Mouse (Mus musculus): ENCODE data around the gene Hexa. TPM values are rescaled to one million over a fixed set of nuclear protein-coding genes. Genes with fewer than 3 reads are reported as not detected.
A peak's percentile ranks its signal among the peaks of the same experiment; 100 is the strongest.

The Hexa gene
- polyA plus RNA-seq, 1 experiment = 993 TPM

DNA sequence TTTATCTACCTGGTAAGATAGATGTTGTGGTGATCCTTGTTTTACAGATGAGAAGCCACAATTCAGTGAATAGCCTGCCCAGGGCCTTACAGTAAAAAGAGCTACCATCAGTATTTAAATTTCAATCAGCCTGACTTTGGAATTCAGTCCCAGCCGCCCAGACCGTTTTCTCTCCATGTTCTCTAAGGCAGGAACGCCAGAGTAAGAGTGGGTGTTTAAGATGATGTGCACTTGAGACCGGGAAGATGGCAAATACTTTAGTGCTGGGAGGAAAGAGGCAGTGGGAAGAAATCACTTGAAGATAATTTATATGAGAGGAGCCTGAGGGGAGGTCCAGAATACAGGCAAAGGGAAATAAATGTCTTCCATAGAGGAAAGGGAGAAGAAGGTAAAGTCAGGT, 10.7 kb downstream of the Hexa start:
- Histone ChIP-seq H3K4me3 (ENCODE audit: insufficient read depth, low read length) (no peak overlapping the region), H3K27ac (ENCODE audit: insufficient read depth, low read depth, low read length) (peak overlapping the region; percentile 55), H3K4me1 (ENCODE audit: control insufficient read depth, insufficient read depth, low read length) (peaks cover 59% of the 10 kb centered on the region)
- TF ChIP-seq CTCF (IDR thresholded peaks at IDR 0.05; ENCODE audit: low read depth, low read length) (no peak), POLR2A (IDR thresholded peaks at IDR 0.05; ENCODE audit: borderline replicate concordance, low read depth, low read length) (no peak)

DNA sequence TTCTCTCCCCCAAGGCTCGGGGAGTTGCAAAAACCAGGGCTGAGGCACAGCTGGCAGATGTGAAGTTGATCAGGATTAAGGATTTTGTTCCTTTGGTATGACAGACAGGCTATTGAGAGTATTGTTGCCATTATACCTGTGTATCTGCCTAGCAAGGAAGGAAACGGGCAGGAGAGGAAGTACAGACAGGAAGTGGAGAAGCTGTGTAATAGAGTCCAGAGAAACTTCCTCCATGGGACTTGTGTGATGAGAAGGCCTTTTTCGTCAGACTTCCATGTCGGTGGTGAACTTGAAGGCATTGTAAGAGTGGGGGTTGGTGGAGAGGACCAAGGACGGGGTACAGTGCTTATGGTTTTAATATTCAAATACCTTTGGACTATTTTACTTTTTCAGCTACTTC, 11.7 kb downstream of the Hexa start:
- Histone ChIP-seq H3K27ac (ENCODE audit: insufficient read depth, low read depth, low read length) (peak overlapping the region; percentile 55), H3K4me1 (ENCODE audit: control insufficient read depth, insufficient read depth, low read length) (peaks cover 59% of the 10 kb centered on the region), H3K4me3 (ENCODE audit: insufficient read depth, low read length) (no peak overlapping the region)
- TF ChIP-seq CTCF (IDR thresholded peaks at IDR 0.05; ENCODE audit: low read depth, low read length) (no peak), POLR2A (IDR thresholded peaks at IDR 0.05; ENCODE audit: borderline replicate concordance, low read depth, low read length) (no peak)

DNA sequence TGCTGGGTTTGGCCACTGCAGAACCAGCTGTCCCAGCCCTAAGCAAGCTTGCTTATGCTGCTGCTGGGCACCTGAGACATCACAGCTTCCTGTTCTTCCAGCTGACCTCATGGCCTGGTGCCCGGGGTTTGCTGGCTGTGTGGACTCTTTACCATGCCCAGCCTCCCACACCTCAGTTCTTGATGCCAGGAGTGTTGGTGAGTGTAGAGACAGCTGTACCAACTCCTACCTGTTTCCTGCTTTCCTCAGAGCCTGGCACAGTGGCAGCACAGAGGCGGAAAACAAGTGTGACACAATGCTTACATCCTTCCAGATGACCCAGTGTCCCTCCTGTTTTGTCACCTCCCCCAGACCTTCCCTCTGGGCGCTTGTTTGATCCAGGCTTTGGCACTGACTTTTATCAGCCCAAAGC, 12.3 kb downstream of the Hexa start:
- peaks cover 55% of the 10 kb centered on the region for H3K4me1 ChIP-seq (ENCODE audit: control insufficient read depth, insufficient read depth, low read length)
- no peak overlapping the region for H3K4me3 ChIP-seq (ENCODE audit: insufficient read depth, low read length)
- no peak for TF ChIP-seq CTCF (IDR thresholded peaks at IDR 0.05; ENCODE audit: low read depth, low read length)
- no peak for TF ChIP-seq POLR2A (IDR thresholded peaks at IDR 0.05; ENCODE audit: borderline replicate concordance, low read depth, low read length)
- H3K27ac ChIP-seq (ENCODE audit: insufficient read depth, low read depth, low read length) = peak overlapping the region; percentile 42

DNA sequence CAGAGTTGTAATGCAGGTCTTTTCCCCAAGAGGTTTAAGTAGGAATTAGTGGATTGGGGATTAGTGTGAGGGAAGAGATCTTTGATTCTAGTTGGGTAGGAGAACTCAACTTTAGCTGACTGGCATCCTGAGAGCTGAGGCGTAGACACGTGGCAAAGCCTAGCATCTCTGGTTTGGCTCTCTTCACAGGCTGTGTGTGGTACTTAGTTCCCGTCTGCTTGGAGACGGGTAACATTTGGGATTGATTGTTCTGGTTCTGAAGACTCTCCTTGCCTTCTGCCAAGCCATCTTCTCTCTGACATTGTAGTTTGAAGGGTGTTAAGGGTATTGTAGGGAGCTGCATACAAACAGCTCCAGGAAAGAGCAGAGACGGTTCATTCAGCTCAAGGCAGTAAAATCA, 13.3 kb downstream of the Hexa start:
- H3K27ac ChIP-seq (ENCODE audit: insufficient read depth, low read depth, low read length) = no peak overlapping the region
- TF ChIP-seq POLR2A (IDR thresholded peaks at IDR 0.05; ENCODE audit: borderline replicate concordance, low read depth, low read length) (no peak), CTCF (IDR thresholded peaks at IDR 0.05; ENCODE audit: low read depth, low read length) (no peak)
- H3K4me1 ChIP-seq (ENCODE audit: control insufficient read depth, insufficient read depth, low read length) = peaks cover 46% of the 10 kb centered on the region
- no peak overlapping the region for H3K4me3 ChIP-seq (ENCODE audit: insufficient read depth, low read length)

DNA sequence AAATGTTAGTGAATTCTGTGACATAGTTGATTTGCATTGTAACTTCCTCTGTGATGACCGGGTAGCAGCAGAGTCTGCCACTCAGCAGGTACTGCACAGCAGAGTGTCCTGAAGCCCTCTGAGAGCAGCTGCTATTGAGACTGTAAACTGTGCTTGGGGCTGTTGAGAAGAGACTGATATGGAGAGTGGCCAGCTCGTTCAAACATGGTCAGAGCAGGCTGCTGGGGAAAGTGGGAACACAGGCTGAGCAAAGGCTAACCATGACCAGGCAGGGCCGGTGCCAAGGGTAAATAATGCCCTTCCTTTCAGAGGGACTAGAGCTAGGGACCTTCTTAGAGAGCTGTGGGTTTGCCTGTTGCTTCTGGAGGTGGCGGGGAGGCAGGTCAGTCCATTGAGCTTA, 14.4 kb downstream of the Hexa start:
- H3K4me1 ChIP-seq (ENCODE audit: control insufficient read depth, insufficient read depth, low read length) = peaks cover 38% of the 10 kb centered on the region
- no peak overlapping the region for H3K27ac ChIP-seq (ENCODE audit: insufficient read depth, low read depth, low read length)
- no peak overlapping the region for H3K4me3 ChIP-seq (ENCODE audit: insufficient read depth, low read length)
- no peak for TF ChIP-seq CTCF (IDR thresholded peaks at IDR 0.05; ENCODE audit: low read depth, low read length)
- TF ChIP-seq POLR2A (IDR thresholded peaks at IDR 0.05; ENCODE audit: borderline replicate concordance, low read depth, low read length) = no peak

DNA sequence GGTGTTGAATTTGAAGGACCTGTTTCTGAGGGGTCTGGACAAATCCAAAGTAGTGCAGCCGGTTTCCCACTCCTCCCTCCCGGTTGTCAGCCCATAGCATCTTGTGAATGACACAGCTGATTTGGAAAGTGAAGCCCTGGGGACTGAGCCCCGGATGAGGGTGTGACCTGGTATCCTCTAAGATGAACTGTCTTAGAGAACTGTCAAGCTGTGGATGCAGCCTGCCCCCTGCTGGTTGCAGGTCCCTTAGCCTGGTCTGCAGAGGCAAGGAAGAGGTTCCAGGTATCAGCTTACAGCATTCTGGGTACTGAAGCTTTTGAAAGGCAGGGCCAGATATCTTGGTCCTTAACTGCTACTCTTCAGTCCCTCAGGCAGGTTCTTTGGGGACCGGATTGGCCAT, 26.3 kb downstream of the Hexa start:
- Histone ChIP-seq H3K4me3 (ENCODE audit: insufficient read depth, low read length) (no peak overlapping the region), H3K4me1 (ENCODE audit: control insufficient read depth, insufficient read depth, low read length) (peaks cover 2% of the 10 kb centered on the region; the same call in 1 of the 2 replicates), H3K27ac (ENCODE audit: insufficient read depth, low read depth, low read length) (no peak overlapping the region)
- TF ChIP-seq CTCF (IDR thresholded peaks at IDR 0.05; ENCODE audit: low read depth, low read length) (peak; percentile 85), POLR2A (IDR thresholded peaks at IDR 0.05; ENCODE audit: borderline replicate concordance, low read depth, low read length) (no peak)

DNA sequence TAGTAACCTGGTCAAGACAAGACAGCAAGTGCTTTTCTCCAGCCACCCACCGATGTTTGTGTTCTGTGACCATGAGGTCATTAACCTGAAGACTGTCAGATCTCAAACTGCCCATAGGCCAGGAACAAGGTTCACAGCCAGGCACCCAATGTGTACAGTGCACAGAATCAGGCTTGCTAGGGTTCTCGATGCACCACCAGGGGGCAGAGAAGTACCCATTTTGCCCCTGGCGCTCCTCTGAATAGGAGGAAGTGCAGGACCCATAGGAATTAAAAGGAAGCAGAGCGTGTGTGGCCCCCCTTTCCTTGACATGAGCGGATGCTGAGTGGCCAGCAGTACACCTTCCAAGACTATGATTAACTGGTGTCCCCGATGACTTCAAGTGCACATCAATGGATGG, 27.8 kb downstream of the Hexa start:
- no peak overlapping the region for H3K27ac ChIP-seq (ENCODE audit: insufficient read depth, low read depth, low read length)
- peaks cover 2% of the 10 kb centered on the region; the same call in 1 of the 2 replicates for H3K4me1 ChIP-seq (ENCODE audit: control insufficient read depth, insufficient read depth, low read length)
- no peak for TF ChIP-seq POLR2A (IDR thresholded peaks at IDR 0.05; ENCODE audit: borderline replicate concordance, low read depth, low read length)
- peak; percentile 58 for TF ChIP-seq CTCF (IDR thresholded peaks at IDR 0.05; ENCODE audit: low read depth, low read length)
- no peak overlapping the region for H3K4me3 ChIP-seq (ENCODE audit: insufficient read depth, low read length)

DNA sequence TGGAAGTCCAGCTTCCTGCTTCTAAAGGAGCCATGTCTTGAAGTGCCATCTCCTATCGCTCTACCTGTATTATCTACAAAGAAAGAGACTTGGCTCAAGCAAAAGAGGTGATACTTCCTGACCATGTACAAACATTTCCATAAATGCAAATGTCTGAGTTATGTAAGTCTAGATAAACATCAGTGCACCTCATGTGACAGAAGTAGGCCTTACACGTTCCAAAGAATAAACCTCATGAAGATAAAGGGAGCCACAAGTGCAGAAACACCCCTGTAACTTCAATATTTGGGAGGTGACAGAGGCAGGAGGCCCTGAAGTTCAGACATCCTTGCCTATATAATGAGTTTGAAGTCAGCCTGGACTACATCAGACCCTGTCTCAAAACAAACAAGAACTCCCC, 32.5 kb downstream of the Hexa start:
- Histone ChIP-seq H3K27ac (ENCODE audit: insufficient read depth, low read depth, low read length) (no peak overlapping the region), H3K4me1 (ENCODE audit: control insufficient read depth, insufficient read depth, low read length) (peaks cover 2% of the 10 kb centered on the region; the same call in 1 of the 2 replicates), H3K4me3 (ENCODE audit: insufficient read depth, low read length) (no peak overlapping the region)
- no peak for TF ChIP-seq CTCF (IDR thresholded peaks at IDR 0.05; ENCODE audit: low read depth, low read length)
- no peak for TF ChIP-seq POLR2A (IDR thresholded peaks at IDR 0.05; ENCODE audit: borderline replicate concordance, low read depth, low read length)

DNA sequence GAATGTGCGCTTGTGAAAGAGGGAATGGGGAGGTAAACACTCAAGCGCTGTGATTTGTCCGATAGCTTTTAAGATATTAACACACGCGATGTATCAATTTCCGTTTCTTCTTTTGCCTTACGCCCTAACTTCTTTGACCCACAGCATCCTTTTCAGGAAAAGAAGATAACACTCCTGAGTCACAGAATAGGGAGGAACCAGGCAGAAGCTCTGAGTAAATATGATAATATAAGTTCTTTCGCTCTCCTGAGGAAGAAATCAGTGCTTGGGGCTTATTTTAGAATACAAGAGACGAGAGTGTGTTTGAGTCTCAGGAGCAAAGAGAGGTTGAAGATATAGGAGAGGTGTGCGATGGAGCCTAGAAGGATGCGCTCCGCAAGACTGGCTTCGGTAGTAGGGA, 38.1 kb downstream of the Hexa start:
- no peaks in the 10 kb centered on the region for H3K4me1 ChIP-seq (ENCODE audit: control insufficient read depth, insufficient read depth, low read length)
- H3K4me3 ChIP-seq (ENCODE audit: insufficient read depth, low read length) = peak overlapping the region; percentile 47

DNA sequence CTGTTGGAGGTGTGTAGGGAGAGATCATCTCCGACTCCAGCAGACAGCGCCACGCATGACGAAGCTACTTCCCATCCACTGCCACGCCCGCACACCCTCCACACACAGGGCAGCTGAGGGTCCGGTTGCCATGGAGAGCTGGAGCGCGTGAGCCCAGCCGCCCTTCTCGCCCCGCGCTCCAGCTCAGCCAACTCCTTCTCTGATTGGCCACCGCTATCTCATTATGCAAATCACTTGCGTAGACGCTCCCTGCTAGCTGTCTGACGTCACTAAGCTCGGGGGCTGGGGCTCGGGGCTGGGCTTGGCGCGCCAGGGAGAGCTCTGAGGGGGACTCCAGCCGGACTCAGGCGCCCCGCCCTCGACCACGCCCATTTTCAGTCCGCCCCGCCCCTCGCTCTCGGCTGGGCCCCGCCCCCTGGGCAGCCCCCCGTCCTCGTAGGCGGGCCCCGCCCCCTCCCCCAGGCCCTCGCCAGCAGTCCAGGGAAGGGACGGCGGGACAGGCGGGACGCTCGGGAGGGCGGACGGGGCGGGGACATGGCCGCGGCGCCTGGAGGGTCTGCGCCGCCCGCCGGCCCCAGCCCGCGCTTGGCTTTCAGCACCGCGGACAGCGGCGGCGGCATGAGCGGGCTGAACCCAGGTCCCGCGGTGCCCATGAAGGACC, 38.6 kb downstream of the Hexa start, which contains the start of gene Celf6:
Gene Celf6 (plus strand): TSS at position 74 of the 661 bp plus-strand sequence.
- peak within 1 kb of the TSS; percentile 47 for H3K4me3 ChIP-seq (ENCODE audit: insufficient read depth, low read length)
- no peaks in the 10 kb centered on the region for H3K4me1 ChIP-seq (ENCODE audit: control insufficient read depth, insufficient read depth, low read length)
- no peak for TF ChIP-seq CTCF (IDR thresholded peaks at IDR 0.05; ENCODE audit: low read depth, low read length)
- no peak for TF ChIP-seq POLR2A (IDR thresholded peaks at IDR 0.05; ENCODE audit: borderline replicate concordance, low read depth, low read length)
- H3K27ac ChIP-seq (ENCODE audit: insufficient read depth, low read depth, low read length) = no peak within 1 kb of the TSS

More for the DNA sequence above, 38.1 kb downstream of the Hexa start:
- H3K27ac ChIP-seq (ENCODE audit: insufficient read depth, low read depth, low read length) = no peak overlapping the region
- no peak for TF ChIP-seq POLR2A (IDR thresholded peaks at IDR 0.05; ENCODE audit: borderline replicate concordance, low read depth, low read length)
- no peak for TF ChIP-seq CTCF (IDR thresholded peaks at IDR 0.05; ENCODE audit: low read depth, low read length)

Measured in bone marrow macrophage, adult 2 months (primary cell).